Mouse (Mus musculus): ENCODE results near the gene 4930558K02Rik. TPM values are rescaled to one million over a fixed set of nuclear protein-coding genes. Genes with fewer than 3 reads are reported as not detected.
A peak's percentile ranks its signal among the peaks of the same experiment; 100 is the strongest.

The 4930558K02Rik gene
- polyA plus RNA-seq (2015; fragmentation: Nextera tagmentation; extraction: Ambion mirVana): not detected in 2 replicates

- no peaks in the 10 kb centered on the region for H3K36me3 ChIP-seq
- no peak for ATAC-seq (replicated peaks; ENCODE audit: low FRiP score)
- H3K27ac ChIP-seq: no peak within 1 kb of the TSS
- no peaks in the 10 kb centered on the region for H3K9me3 ChIP-seq (replicated peaks)
- H3K4me1 ChIP-seq: peaks cover 37% of the 10 kb centered on the region
- no peaks in the 10 kb centered on the region for H3K27me3 ChIP-seq
- no peak within 1 kb of the TSS for H3K9ac ChIP-seq
- no peak within 1 kb of the TSS for H3K4me2 ChIP-seq
- no peak within 1 kb of the TSS for H3K4me3 ChIP-seq (replicated peaks)
- WGBS: 83% methylated on average over 1 of the region's 1 CpGs
Measured at GRCm38 (mm10) chr1:161979536-161979935, at the start of gene 4930558K02Rik. TSS of gene 4930558K02Rik (minus strand) at chr1:161979636.

GRCm38 (mm10) chr1:162023681-162024270 lies 44.3 kb upstream of the 4930558K02Rik start:
- no peak overlapping the region for H3K27ac ChIP-seq
- no peaks in the 10 kb centered on the region for H3K9me3 ChIP-seq (replicated peaks)
- H3K27me3 ChIP-seq: no peaks in the 10 kb centered on the region
- H3K9ac ChIP-seq: no peak overlapping the region
- no peaks in the 10 kb centered on the region for H3K36me3 ChIP-seq
- no peak for ATAC-seq (replicated peaks; ENCODE audit: low FRiP score)
- H3K4me3 ChIP-seq (replicated peaks): no peak overlapping the region
- H3K4me2 ChIP-seq: no peak overlapping the region
- peaks cover 21% of the 10 kb centered on the region for H3K4me1 ChIP-seq
- 62% methylated on average over 8 of the region's 8 CpGs for WGBS

GRCm38 (mm10) chr1:162020766-162021165 lies 41.3 kb upstream of the 4930558K02Rik start:
- no peaks in the 10 kb centered on the region for H3K9me3 ChIP-seq (replicated peaks)
- peaks cover 43% of the 10 kb centered on the region for H3K4me1 ChIP-seq
- H3K4me3 ChIP-seq (replicated peaks): no peak overlapping the region
- no peak overlapping the region for H3K9ac ChIP-seq
- H3K36me3 ChIP-seq: no peaks in the 10 kb centered on the region
- peak overlapping the region; percentile 33; the same call in 1 of the 2 replicates for H3K27ac ChIP-seq
- 56% methylated on average over 4 of the region's 4 CpGs for WGBS
- H3K4me2 ChIP-seq: no peak overlapping the region
- no peaks in the 10 kb centered on the region for H3K27me3 ChIP-seq
- ATAC-seq (replicated peaks; ENCODE audit: low FRiP score): no peak

GRCm38 (mm10) chr1:162020303-162020731 lies 40.9 kb upstream of the 4930558K02Rik start:
- no peak overlapping the region for H3K4me3 ChIP-seq (replicated peaks)
- no peak overlapping the region for H3K4me2 ChIP-seq
- H3K9me3 ChIP-seq (replicated peaks): no peaks in the 10 kb centered on the region
- H3K36me3 ChIP-seq: no peaks in the 10 kb centered on the region
- H3K9ac ChIP-seq: no peak overlapping the region
- no peaks in the 10 kb centered on the region for H3K27me3 ChIP-seq
- H3K4me1 ChIP-seq: peaks cover 48% of the 10 kb centered on the region
- peak overlapping the region; percentile 33; the same call in 1 of the 2 replicates for H3K27ac ChIP-seq
- ATAC-seq (replicated peaks; ENCODE audit: low FRiP score): no peak
- 50% methylated on average over 7 of the region's 7 CpGs for WGBS

GRCm38 (mm10) chr1:162018601-162018977 lies 39.2 kb upstream of the 4930558K02Rik start:
- H3K4me2 ChIP-seq: 0 out of 2 replicates have a peak overlapping the region, but pooled peaks have one; percentile 2

GRCm38 (mm10) chr1:162017975-162018600 lies 38.7 kb upstream of the 4930558K02Rik start:
- H3K36me3 ChIP-seq: no peaks in the 10 kb centered on the region
- H3K27ac ChIP-seq: peak overlapping the region; percentile 89
- WGBS: 15% methylated on average over 13 of the region's 13 CpGs
- H3K4me3 ChIP-seq (replicated peaks): no peak overlapping the region
- ATAC-seq (replicated peaks; ENCODE audit: low FRiP score): no peak
- no peak overlapping the region for H3K9ac ChIP-seq
- H3K4me1 ChIP-seq: peaks cover 65% of the 10 kb centered on the region
- H3K27me3 ChIP-seq: no peaks in the 10 kb centered on the region
- H3K9me3 ChIP-seq (replicated peaks): no peaks in the 10 kb centered on the region
- H3K4me2 ChIP-seq: peak overlapping the region; percentile 27; the same call in 1 of the 2 replicates

More at GRCm38 (mm10) chr1:162018601-162018977, 39.2 kb upstream of the 4930558K02Rik start:
- no peak for ATAC-seq (replicated peaks; ENCODE audit: low FRiP score)
- peaks cover 61% of the 10 kb centered on the region for H3K4me1 ChIP-seq
- no peak overlapping the region for H3K9ac ChIP-seq
- H3K4me3 ChIP-seq (replicated peaks): no peak overlapping the region
- H3K27ac ChIP-seq: peak overlapping the region; percentile 89
- H3K9me3 ChIP-seq (replicated peaks): no peaks in the 10 kb centered on the region
- no peaks in the 10 kb centered on the region for H3K27me3 ChIP-seq
- H3K36me3 ChIP-seq: no peaks in the 10 kb centered on the region
- WGBS: 35% methylated on average over 6 of the region's 6 CpGs

GRCm38 (mm10) chr1:162016982-162017381 lies 37.5 kb upstream of the 4930558K02Rik start:
- Histone ChIP-seq H3K9ac (no peak overlapping the region), H3K4me3 (replicated peaks) (no peak overlapping the region), H3K9me3 (replicated peaks) (no peaks in the 10 kb centered on the region), H3K27ac (peak overlapping the region; percentile 89), H3K36me3 (no peaks in the 10 kb centered on the region), H3K27me3 (no peaks in the 10 kb centered on the region), H3K4me1 (peaks cover 65% of the 10 kb centered on the region), H3K4me2 (peak overlapping the region; percentile 18; the same call in 1 of the 2 replicates)
- WGBS: 14% methylated on average over 7 of the region's 7 CpGs
- peak; percentile 52 for ATAC-seq (replicated peaks; ENCODE audit: low FRiP score)

- no peak overlapping the region for H3K4me2 ChIP-seq
- peak; percentile 44; the same call in 1 of the 2 replicates for ATAC-seq (replicated peaks; ENCODE audit: low FRiP score)
- no peak overlapping the region for H3K4me3 ChIP-seq (replicated peaks)
- H3K36me3 ChIP-seq: no peaks in the 10 kb centered on the region
- no peaks in the 10 kb centered on the region for H3K27me3 ChIP-seq
- no peaks in the 10 kb centered on the region for H3K9me3 ChIP-seq (replicated peaks)
- peak overlapping the region; percentile 89 for H3K27ac ChIP-seq
- WGBS: 29% methylated on average over 8 of the region's 8 CpGs
- H3K4me1 ChIP-seq: peaks cover 54% of the 10 kb centered on the region
- H3K9ac ChIP-seq: no peak overlapping the region
Measured at GRCm38 (mm10) chr1:162015247-162015862, 35.9 kb upstream of the 4930558K02Rik start.

- no peaks in the 10 kb centered on the region for H3K27me3 ChIP-seq
Measured at GRCm38 (mm10) chr1:162013561-162013960, 34.1 kb upstream of the 4930558K02Rik start.

GRCm38 (mm10) chr1:162011523-162012245 lies 32.2 kb upstream of the 4930558K02Rik start:
- ATAC-seq (replicated peaks; ENCODE audit: low FRiP score): 0 out of 2 replicates have a peak, but pooled peaks have one; percentile 11
- H3K4me2 ChIP-seq: no peak overlapping the region
- H3K36me3 ChIP-seq: no peaks in the 10 kb centered on the region
- no peaks in the 10 kb centered on the region for H3K9me3 ChIP-seq (replicated peaks)
- no peak overlapping the region for H3K9ac ChIP-seq
- no peaks in the 10 kb centered on the region for H3K27me3 ChIP-seq
- H3K27ac ChIP-seq: no peak overlapping the region
- WGBS: 76% methylated on average over 16 of the region's 16 CpGs
- no peak overlapping the region for H3K4me3 ChIP-seq (replicated peaks)
- H3K4me1 ChIP-seq: peaks cover 41% of the 10 kb centered on the region

More at GRCm38 (mm10) chr1:162013561-162013960, 34.1 kb upstream of the 4930558K02Rik start:
- Histone ChIP-seq H3K4me1 (peaks cover 54% of the 10 kb centered on the region), H3K9ac (no peak overlapping the region), H3K36me3 (no peaks in the 10 kb centered on the region), H3K4me2 (no peak overlapping the region), H3K27ac (peak overlapping the region; percentile 89; the same call in 1 of the 2 replicates), H3K9me3 (replicated peaks) (no peaks in the 10 kb centered on the region), H3K4me3 (replicated peaks) (no peak overlapping the region)
- 77% methylated on average over 4 of the region's 4 CpGs for WGBS
- no peak for ATAC-seq (replicated peaks; ENCODE audit: low FRiP score)

GRCm38 (mm10) chr1:162009086-162009485 lies 29.6 kb upstream of the 4930558K02Rik start:
- H3K27ac ChIP-seq: peak overlapping the region; percentile 82
- ATAC-seq (replicated peaks; ENCODE audit: low FRiP score): no peak
- no peak overlapping the region for H3K4me2 ChIP-seq
- no peak overlapping the region for H3K9ac ChIP-seq
- no peaks in the 10 kb centered on the region for H3K9me3 ChIP-seq (replicated peaks)
- 29% methylated on average over 8 of the region's 8 CpGs for WGBS
- H3K4me3 ChIP-seq (replicated peaks): no peak overlapping the region
- H3K4me1 ChIP-seq: peaks cover 37% of the 10 kb centered on the region
- no peaks in the 10 kb centered on the region for H3K27me3 ChIP-seq
- no peaks in the 10 kb centered on the region for H3K36me3 ChIP-seq
